Mouse (Mus musculus): ENCODE results near the gene Cyb561.

The Cyb561 gene

GRCm38 (mm10) chr11:105952911-105953386 is at the start of gene Cyb561:
Cyb561 (minus strand) TSS chr11:105953336.
- no peak for DNase-seq

GRCm38 (mm10) chr11:106001718-106002117 is 48.6 kb upstream of the Cyb561 start:
- DNase-seq, result no peak

- no peak for DNase-seq
These were observed 46.9 kb upstream of the Cyb561 start for GRCm38 (mm10) chr11:106000062-106000461.

- no peak for DNase-seq
These were observed 41.2 kb upstream of the Cyb561 start, which contains the start of gene Ace3 for GRCm38 (mm10) chr11:105994375-105994774. Ace3 (plus strand) TSS chr11:105994675.

GRCm38 (mm10) chr11:105990231-105990630 is 37.1 kb upstream of the Cyb561 start:
- DNase-seq, result peak; percentile 19

GRCm38 (mm10) chr11:105989446-105989845 is 36.3 kb upstream of the Cyb561 start:
- DNase-seq, result no peak

- no peak for DNase-seq
These were observed 34.3 kb upstream of the Cyb561 start for GRCm38 (mm10) chr11:105987446-105987845.

- DNase-seq, result no peak
These were observed 31.3 kb upstream of the Cyb561 start for GRCm38 (mm10) chr11:105984452-105984851.

GRCm38 (mm10) chr11:105978634-105979033 is 25.5 kb upstream of the Cyb561 start:
- DNase-seq, result no peak

GRCm38 (mm10) chr11:105978232-105978631 is 25.1 kb upstream of the Cyb561 start:
- no peak for DNase-seq

- DNase-seq, result no peak
These were observed 22.5 kb upstream of the Cyb561 start for GRCm38 (mm10) chr11:105975636-105976035.

- no peak for DNase-seq
These were observed 21.9 kb upstream of the Cyb561 start for GRCm38 (mm10) chr11:105975050-105975449.

- DNase-seq, result no peak
These were observed 21.5 kb upstream of the Cyb561 start for GRCm38 (mm10) chr11:105974593-105974992.

GRCm38 (mm10) chr11:105969516-105969915 is 16.4 kb upstream of the Cyb561 start:
- no peak for DNase-seq

GRCm38 (mm10) chr11:105968948-105969347 is 15.8 kb upstream of the Cyb561 start:
- DNase-seq, result no peak

- DNase-seq, result peak; percentile 30
These were observed 14.8 kb upstream of the Cyb561 start, which contains the start of gene Ace for GRCm38 (mm10) chr11:105967741-105968574. Ace (plus strand) TSS chr11:105967945.

- DNase-seq, result no peak
These were observed 13.2 kb upstream of the Cyb561 start for GRCm38 (mm10) chr11:105966288-105966687.

- DNase-seq, result no peak
These were observed 11.6 kb upstream of the Cyb561 start for GRCm38 (mm10) chr11:105964691-105965090.

GRCm38 (mm10) chr11:105959355-105959754 is 6.2 kb upstream of the Cyb561 start:
- no peak for DNase-seq

- DNase-seq, result no peak
These were observed 5.4 kb upstream of the Cyb561 start for GRCm38 (mm10) chr11:105958566-105958965.

- DNase-seq, result no peak
These were observed 4.4 kb upstream of the Cyb561 start for GRCm38 (mm10) chr11:105957501-105957900.

- DNase-seq, result no peak
These were observed 2.8 kb upstream of the Cyb561 start for GRCm38 (mm10) chr11:105955815-105956430.

- no peak for DNase-seq
These were observed 266 bp upstream of the Cyb561 start for GRCm38 (mm10) chr11:105953402-105953801.

GRCm38 (mm10) chr11:105952111-105952510 is 1.0 kb downstream of the Cyb561 start:
- DNase-seq, result no peak
